Mouse (Mus musculus): ENCODE measurements around the gene Cpne4.
A peak's percentile ranks its signal among the peaks of the same experiment; 100 is the strongest.

Cpne4 gene

DNA sequence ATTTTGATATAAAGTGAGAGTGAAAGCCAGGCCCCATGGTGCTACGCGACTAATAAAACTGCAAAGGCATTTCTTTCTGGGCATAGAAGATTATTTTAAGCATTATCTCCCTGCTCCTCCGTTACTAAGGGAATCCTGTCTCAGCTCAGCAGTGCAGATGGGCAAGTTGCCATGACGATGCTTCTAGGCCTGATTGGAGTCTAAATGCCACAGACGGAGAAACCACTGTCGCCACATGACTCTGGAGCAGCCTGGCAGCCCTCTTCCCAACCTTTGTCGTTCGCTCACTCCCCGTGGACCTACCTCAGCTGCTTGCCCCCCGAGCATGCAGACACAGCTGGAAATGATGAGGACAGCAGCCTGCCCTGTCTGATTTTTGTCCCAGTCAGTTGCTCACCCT is 501.3 kb downstream of the Cpne4 start:
- no peak for DNase-seq (ENCODE audit: low read depth)

DNA sequence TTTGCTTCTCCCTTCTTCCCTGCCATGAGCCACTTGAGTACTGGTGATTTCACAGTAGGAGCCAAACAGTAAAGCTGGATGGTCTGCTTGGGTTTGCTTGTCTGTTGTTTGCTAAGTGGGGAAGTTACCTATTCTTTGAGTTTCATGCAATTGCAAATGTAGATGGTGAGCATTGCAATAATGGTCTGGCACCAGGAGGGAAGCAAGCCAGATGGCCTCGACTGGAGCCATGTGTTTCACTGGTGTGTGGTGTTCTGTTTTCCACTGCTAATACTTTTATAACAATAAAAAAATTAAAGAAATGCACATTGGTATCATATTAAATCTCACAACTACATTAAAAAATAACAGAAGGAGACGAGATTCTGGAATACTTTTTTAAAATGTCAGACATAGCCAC is 502.6 kb downstream of the Cpne4 start:
- DNase-seq (ENCODE audit: low read depth): no peak

DNA sequence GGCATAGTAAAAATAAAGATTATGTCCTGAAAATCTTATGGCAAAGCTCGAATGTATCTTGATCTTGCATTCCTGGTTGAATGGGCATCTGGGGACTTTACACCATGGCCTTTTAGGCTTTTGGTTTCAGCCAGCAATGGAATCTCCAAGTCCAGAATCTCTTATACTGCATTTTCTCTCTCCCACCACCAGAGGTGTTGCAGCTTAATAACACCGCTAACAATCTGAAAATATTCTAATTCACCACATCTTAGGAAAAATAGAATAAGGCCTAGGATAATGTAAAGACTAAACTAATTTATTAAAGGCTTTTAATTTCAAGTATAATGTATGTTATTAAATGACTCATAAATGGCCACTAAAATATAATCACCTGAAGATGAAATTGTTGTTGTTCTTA is 503.2 kb downstream of the Cpne4 start:
- DNase-seq (ENCODE audit: low read depth): no peak

DNA sequence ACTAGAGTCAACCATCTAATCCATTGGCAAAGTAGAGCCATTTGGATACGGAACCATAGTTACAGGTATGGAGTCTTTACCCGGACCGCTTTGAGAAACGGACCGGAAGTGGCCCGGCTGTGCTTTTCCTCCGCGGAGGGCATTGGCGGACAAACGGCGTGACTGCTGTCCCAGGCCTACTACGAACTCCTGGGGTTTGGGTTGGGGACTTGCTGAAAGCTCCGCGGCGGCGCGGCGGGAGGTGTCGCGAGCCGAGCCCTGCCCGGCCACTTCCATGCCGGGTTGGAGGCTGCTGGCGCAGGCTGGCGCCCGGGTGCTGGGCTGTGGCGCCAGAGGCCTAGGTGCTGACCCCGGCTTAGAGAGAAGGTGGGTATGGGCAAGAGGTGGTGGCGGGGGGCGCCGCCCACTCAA is 506.1 kb downstream of the Cpne4 start, which contains the start of gene Mrpl3:
Gene Mrpl3 (plus strand): TSS at position 93 of the 411 bp plus-strand sequence.
- DNase-seq (ENCODE audit: low read depth): peak; percentile 91

DNA sequence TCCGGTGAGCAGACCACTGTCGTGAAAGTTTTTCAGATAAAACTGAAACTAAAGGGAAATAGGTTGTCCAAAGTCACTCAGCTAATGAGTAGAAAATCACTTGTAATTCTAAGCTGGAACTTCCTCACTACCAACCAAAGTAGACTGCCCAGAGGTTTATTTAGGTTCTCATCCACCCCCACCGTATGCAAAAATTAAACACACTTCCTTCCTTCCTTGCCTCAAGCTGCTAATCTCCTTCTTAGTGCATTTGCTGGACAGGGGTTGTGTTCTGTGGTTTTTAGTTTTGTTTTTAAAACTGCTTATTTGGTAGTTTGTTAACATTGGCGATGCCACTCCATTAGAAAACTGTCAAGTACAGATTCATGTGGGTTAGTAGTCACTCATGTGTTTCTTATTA is 506.7 kb downstream of the Cpne4 start:
- no peak for DNase-seq (ENCODE audit: low read depth)

DNA sequence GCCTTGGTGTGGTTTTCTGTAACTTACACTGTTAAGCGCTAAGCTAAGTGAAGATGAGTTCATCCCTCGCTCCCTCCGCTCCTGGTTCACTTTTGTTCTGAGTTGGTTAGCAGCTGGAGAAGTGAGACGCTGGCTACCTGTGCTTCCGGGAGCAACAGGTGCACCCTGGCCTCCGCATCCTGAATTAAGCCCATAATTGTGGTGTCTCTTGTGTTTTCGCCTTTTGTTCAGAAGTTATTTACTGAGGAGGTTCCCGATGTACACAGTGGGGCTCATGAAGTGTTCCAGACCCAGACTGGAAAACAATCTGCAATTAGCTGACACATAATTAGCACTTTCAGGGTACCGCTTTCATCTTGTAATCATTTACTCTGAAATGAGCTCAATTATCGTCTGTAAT is 522.0 kb downstream of the Cpne4 start:
- no peak for DNase-seq (ENCODE audit: low read depth)

DNA sequence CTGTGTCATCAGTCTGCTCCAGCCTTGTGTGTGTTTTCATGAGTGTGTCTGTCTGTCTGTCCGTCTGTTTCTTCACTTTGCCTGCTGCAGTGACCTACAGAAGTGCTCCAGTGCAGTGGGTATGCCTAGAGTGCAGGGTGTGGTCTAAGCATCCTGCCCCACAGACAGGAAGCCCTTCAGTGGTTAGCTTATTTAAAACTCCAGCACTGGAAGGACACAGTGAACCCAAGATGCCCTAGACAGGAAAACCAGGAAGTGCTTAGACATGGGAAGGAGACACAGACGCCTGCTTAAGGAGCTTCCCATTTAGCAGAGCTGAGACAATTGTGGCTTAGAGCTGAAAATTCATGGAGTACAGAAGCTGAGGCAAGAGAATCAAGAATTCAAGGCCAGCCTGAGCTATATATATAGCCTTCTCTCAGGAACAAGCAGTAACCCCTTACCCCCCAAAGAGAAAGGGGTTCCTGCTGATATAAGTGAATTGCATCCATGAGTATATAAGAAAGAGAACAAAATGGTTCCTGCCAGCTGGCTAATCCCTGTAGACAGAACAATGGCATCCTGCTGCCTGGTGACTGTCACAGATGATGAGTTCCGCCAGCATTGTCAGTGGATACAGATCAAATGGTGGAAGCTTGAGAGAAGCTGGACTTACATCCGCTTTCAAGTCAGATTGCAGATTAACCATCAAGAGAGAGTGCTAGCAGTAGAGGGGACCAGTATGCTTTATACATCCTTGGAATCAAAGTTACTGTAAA is 526.1 kb downstream of the Cpne4 start:
- no peak for DNase-seq (ENCODE audit: low read depth)

DNA sequence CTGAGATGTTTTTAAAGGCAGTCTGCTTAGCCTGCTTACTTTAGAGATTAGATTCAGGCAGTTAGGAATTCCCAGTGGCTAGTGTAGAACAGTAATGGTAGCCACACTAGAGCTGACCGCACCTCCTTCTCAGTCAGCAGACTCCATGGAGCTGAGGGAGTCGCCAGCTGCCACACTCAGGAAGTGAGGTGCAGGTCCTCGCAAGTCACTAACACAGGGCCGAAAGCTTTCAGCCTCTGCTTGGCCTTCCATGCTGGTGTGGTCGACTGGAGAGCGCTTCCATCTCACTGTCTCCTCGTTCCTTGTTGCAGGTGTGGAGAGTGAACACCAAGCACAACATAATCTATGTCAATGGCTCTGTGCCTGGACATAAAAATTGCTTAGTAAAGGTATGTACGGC is 527.8 kb downstream of the Cpne4 start:
- DNase-seq (ENCODE audit: low read depth): no peak

DNA sequence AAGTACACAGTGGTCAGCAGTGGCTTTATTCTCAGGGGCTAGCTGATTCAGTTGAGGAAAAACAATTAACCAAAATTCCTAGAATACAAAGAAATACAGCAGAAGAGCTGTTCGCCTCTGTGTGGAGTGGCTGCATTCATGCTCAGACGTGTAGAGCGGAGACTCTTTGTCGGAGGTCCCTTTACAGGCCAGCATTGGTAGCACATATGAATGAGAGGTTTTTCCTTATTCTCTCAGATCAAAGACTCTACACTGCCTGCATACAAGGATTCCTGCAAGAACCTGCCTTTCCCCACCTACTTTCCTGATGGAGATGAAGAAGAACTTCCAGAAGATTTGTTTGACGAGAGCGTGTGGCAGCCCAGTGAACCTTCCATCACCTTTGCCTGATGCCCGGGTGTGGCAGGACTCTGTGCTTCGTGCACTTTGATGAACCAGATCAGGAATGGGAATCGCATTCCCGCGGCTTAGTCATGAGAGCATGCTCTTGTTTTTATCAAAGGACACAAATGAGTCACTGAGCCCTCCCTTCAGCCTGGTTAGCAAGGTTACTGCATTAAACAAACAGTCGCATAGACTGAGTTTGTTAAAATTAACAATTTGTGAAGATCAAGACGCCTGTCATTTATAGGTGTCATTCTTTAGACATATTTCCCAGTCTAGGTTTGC is 529.8 kb downstream of the Cpne4 start:
- DNase-seq (ENCODE audit: low read depth): no peak

DNA sequence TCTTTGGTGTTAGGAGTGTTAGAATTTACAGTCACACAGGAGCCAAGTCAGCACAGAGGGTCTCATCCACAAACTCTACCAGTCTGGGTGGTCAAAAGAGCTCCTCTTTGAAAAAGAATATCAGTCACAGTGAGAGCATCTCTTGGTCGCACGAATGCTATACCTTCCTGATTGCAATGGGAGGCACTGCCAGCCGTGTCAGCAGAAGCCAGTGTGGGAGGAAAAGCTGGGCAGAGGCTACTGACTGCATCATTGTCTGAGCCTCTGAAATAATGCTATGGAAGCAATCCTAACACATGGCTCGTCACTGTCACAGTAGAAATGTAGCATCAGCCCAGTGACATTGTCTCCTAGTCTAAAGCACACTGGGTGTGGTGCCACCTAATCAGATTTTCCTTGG is 531.4 kb downstream of the Cpne4 start:
- DNase-seq (ENCODE audit: low read depth): no peak

DNA sequence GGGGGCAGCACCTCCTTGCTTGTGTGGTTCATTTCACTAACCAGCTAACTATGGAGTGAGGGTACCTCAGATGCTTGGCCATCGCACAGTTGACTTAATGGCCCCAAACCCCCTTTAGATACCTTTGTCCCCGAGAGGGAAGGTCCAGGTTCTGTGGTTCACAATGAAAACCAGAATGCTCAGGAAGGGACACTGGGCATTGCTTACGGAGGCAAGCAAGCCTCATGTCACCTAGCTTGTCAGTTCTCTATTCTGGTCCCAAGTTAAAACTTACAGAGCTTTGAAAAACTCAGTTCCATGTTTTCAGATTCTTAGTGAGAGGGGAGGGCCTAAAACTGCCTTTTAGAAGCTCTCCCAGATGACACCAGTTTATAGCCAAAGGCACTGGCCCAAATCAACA is 533.2 kb downstream of the Cpne4 start:
- DNase-seq (ENCODE audit: low read depth): no peak
